Mouse (Mus musculus) limb, embryonic 15.5 days (tissue): ENCODE results near the gene Trim43a. TPM values are rescaled to one million over a fixed set of nuclear protein-coding genes. Genes with fewer than 3 reads are reported as not detected.
"Not testable (repeated sequence)": the region's sequence is repeated elsewhere in the genome, so short reads cannot be mapped to it uniquely, and the experiment has no call there.

Experiments used
- ATAC-seq: fragments of 200-750 bp; cut with Nextera tagmentation; 2 replicates; pipeline ENCODE4 v1.8.0; 2017; ENCODE audit warnings: low read depth, moderate TSS enrichment; ENCODE audit not compliant: insufficient number of reproducible peaks, low FRiP score, low TSS enrichment
- H3K27ac ChIP-seq: fragments of 300-500 bp; sonication (generic); 2 replicates; pipeline ENCODE4 v1.5.1; 2015; ENCODE audit warnings: moderate library complexity, mild to moderate bottlenecking, inconsistent platforms
- H3K27me3 ChIP-seq: fragments of 300-500 bp; sonication (generic); 2 replicates; pipeline ENCODE4 v1.6.1; 2015; ENCODE audit warnings: inconsistent platforms
- H3K36me3 ChIP-seq: fragments of 300-500 bp; sonication (generic); 2 replicates; pipeline ENCODE4 v1.6.1; 2015; ENCODE audit warnings: inconsistent platforms
- H3K4me1 ChIP-seq: fragments of 300-500 bp; sonication (generic); 2 replicates; pipeline ENCODE4 v1.6.1; 2015; ENCODE audit warnings: inconsistent platforms
- H3K4me2 ChIP-seq: fragments of 300-500 bp; sonication (generic); 2 replicates; pipeline ENCODE4 v1.6.1; 2015; ENCODE audit warnings: mild to moderate bottlenecking, inconsistent platforms
- H3K4me3 ChIP-seq: fragments of 300-500 bp; sonication (generic); 2 replicates; pipeline ENCODE4 v1.5.1; 2015; ENCODE audit warnings: mild to moderate bottlenecking, inconsistent platforms
- H3K9ac ChIP-seq: fragments of 300-500 bp; sonication (generic); 2 replicates; pipeline ENCODE4 v1.6.1; 2015; ENCODE audit warnings: inconsistent platforms
- H3K9me3 ChIP-seq: fragments of 300-500 bp; sonication (generic); 2 replicates; pipeline ENCODE4 v1.6.1; 2016; ENCODE audit warnings: inconsistent platforms
- WGBS: fragments of 180-500 bp; shearing (Covaris S2); methylation state at CpG from one replicate; pipeline ENCODE4 v1.1.7; 2015; 5-methylcytosine and 5-hydroxymethylcytosine counted together
- polyA plus RNA-seq: library from polyadenylated mRNA; unstranded; fragments of >200 nt; fragmentation: Nextera tagmentation; extraction: Ambion mirVana; gene quantifications from 2 replicates; pipeline ENCODE4 v1.2.1, GENCODE M21; 2015

Gene Trim43a
- polyA plus RNA-seq, 1 experiment from 2014 or later, result not detected

GRCm38 (mm10) chr9:88561476-88561875 lies 19.2 kb upstream of the Trim43a start:
- H3K27ac ChIP-seq, H3K4me2 ChIP-seq, ATAC-seq, H3K4me3 ChIP-seq, H3K4me1 ChIP-seq, H3K9me3 ChIP-seq, H3K9ac ChIP-seq, H3K27me3 ChIP-seq: not testable (repeated sequence)
- 92% methylated on average over 2 of the region's 2 CpGs for WGBS
- peaks cover 55% of the 10 kb centered on the region for H3K36me3 ChIP-seq

GRCm38 (mm10) chr9:88570471-88570870 lies 10.2 kb upstream of the Trim43a start:
- ATAC-seq, H3K4me2 ChIP-seq, H3K9ac ChIP-seq, H3K4me3 ChIP-seq, H3K4me1 ChIP-seq, H3K27ac ChIP-seq, H3K27me3 ChIP-seq: not testable (repeated sequence)
- 96% methylated on average over 3 of the region's 3 CpGs for WGBS
- peaks cover 22% of the 10 kb centered on the region; the same call in 1 of the 2 replicates for H3K9me3 ChIP-seq
- peaks cover 43% of the 10 kb centered on the region for H3K36me3 ChIP-seq

GRCm38 (mm10) chr9:88593708-88594107 lies 13.0 kb downstream of the Trim43a start:
- not testable (repeated sequence) for H3K27ac ChIP-seq, H3K9me3 ChIP-seq, H3K9ac ChIP-seq, H3K36me3 ChIP-seq, H3K4me3 ChIP-seq, H3K27me3 ChIP-seq, ATAC-seq, H3K4me2 ChIP-seq, H3K4me1 ChIP-seq
- WGBS, result 61% methylated on average over 6 of the region's 6 CpGs

GRCm38 (mm10) chr9:88599206-88600162 lies 18.8 kb downstream of the Trim43a start:
- H3K9me3 ChIP-seq, H3K9ac ChIP-seq, H3K36me3 ChIP-seq, H3K27ac ChIP-seq, H3K4me1 ChIP-seq, H3K27me3 ChIP-seq: not testable (repeated sequence)
- 1% methylated on average over 48 of the region's 50 CpGs for WGBS
- H3K4me2 ChIP-seq, result peak overlapping the region; percentile 60
- peak; percentile 98 for ATAC-seq
- H3K4me3 ChIP-seq, result peak overlapping the region; percentile 39

- not testable (repeated sequence) for H3K4me2 ChIP-seq, H3K9me3 ChIP-seq, H3K4me1 ChIP-seq, H3K9ac ChIP-seq, H3K27me3 ChIP-seq, H3K36me3 ChIP-seq, ATAC-seq, H3K4me3 ChIP-seq, H3K27ac ChIP-seq
- 60% methylated on average over 15 of the region's 20 CpGs for WGBS
These were observed 45.3 kb downstream of the Trim43a start for GRCm38 (mm10) chr9:88625803-88626514.

- H3K36me3 ChIP-seq, ATAC-seq, H3K4me1 ChIP-seq, H3K27me3 ChIP-seq, H3K9ac ChIP-seq, H3K27ac ChIP-seq, H3K9me3 ChIP-seq, H3K4me3 ChIP-seq, H3K4me2 ChIP-seq: not testable (repeated sequence)
- WGBS, result 84% methylated on average over 1 of the region's 1 CpGs
These were observed 57.4 kb downstream of the Trim43a start for GRCm38 (mm10) chr9:88638125-88638524.

Other genes starting within 250 kb of the Trim43a start
- gene Snx14, start 141.9 kb upstream of the Trim43a start, polyA plus RNA-seq, result 27.8 and 28.7 TPM in 2 replicates
- gene Gm20537, start 124.3 kb upstream of the Trim43a start, polyA plus RNA-seq, result 0.61 TPM in 1 of 2 replicates, not detected in the other
- gene Syncrip, start 98.3 kb upstream of the Trim43a start, polyA plus RNA-seq, result 94.5 and 95.0 TPM in 2 replicates
- 13.6 and 14.1 TPM in 2 replicates for gene Zfp949, start 32.9 kb upstream of the Trim43a start, polyA plus RNA-seq
- 32.1 and 32.4 TPM in 2 replicates for gene Mthfsl, start 139.4 kb downstream of the Trim43a start, polyA plus RNA-seq
- gene Bcl2a1d, start 151.0 kb downstream of the Trim43a start, polyA plus RNA-seq, result 0.30 TPM in 1 of 2 replicates, not detected in the other